Mouse (Mus musculus) left cerebral cortex, adult 18-20 months (tissue): ENCODE results near the gene Rab44. TPM values are rescaled to one million over a fixed set of nuclear protein-coding genes. Genes with fewer than 3 reads are reported as not detected.
"Not testable (repeated sequence)": the region's sequence is repeated elsewhere in the genome, so short reads cannot be mapped to it uniquely, and the experiment has no call there.

Experiments used
- DNase-seq, 2 experiments: peaks; one replicate each; pipeline ENCODE4 v3.0.0; 2021 to 2022; ENCODE audit warnings: low spot score in 2 of 2, mixed read lengths in 1 of 2
- total RNA-seq, 2 experiments: library from RNA; stranded (reverse); gene quantifications; 2 replicates each; pipeline ENCODE4 v1.2.3; 2021

The Rab44 gene
- total RNA-seq, 2 experiments from 2014 or later, result not detected

- DNase-seq, result no peak
Observed at GRCm38 (mm10) chr17:29090776-29091175, 23.2 kb upstream of the Rab44 start, which contains the start of gene Cdkn1a. TSS of gene Cdkn1a (plus strand) at chr17:29090976.

GRCm38 (mm10) chr17:29091348-29091944, 22.5 kb upstream of the Rab44 start:
- DNase-seq, result no peak

- DNase-seq, result no peak
Observed at GRCm38 (mm10) chr17:29092497-29092896, 21.4 kb upstream of the Rab44 start.

GRCm38 (mm10) chr17:29093110-29093952, 20.6 kb upstream of the Rab44 start:
- DNase-seq, result peak; percentile 80 to 81

- DNase-seq, result no peak
Observed at GRCm38 (mm10) chr17:29093961-29094309, 20.0 kb upstream of the Rab44 start.

GRCm38 (mm10) chr17:29094310-29095181, 19.4 kb upstream of the Rab44 start:
- peak; percentile 49 to 50 for DNase-seq

- peak; percentile 97 to 99 for DNase-seq
Observed at GRCm38 (mm10) chr17:29095201-29095733, 18.7 kb upstream of the Rab44 start.

- no peak for DNase-seq
Observed at GRCm38 (mm10) chr17:29096245-29096644, 17.7 kb upstream of the Rab44 start.

GRCm38 (mm10) chr17:29096851-29097561, 16.9 kb upstream of the Rab44 start:
- DNase-seq, result no peak

- DNase-seq, result no peak
Observed at GRCm38 (mm10) chr17:29098291-29098690, 15.7 kb upstream of the Rab44 start.

- no peak for DNase-seq
Observed at GRCm38 (mm10) chr17:29099076-29099475, 14.9 kb upstream of the Rab44 start.

- DNase-seq, result no peak
Observed at GRCm38 (mm10) chr17:29100627-29101026, 13.3 kb upstream of the Rab44 start.

GRCm38 (mm10) chr17:29110356-29110755, 3.6 kb upstream of the Rab44 start:
- DNase-seq, result not testable (repeated sequence)

GRCm38 (mm10) chr17:29111332-29111731, 2.6 kb upstream of the Rab44 start:
- no peak for DNase-seq

- DNase-seq, result no peak
Observed at GRCm38 (mm10) chr17:29116023-29116422, 2.1 kb downstream of the Rab44 start.

GRCm38 (mm10) chr17:29117006-29117648, 3.2 kb downstream of the Rab44 start:
- DNase-seq, result no peak

GRCm38 (mm10) chr17:29118057-29118456, 4.1 kb downstream of the Rab44 start:
- DNase-seq, result no peak

- no peak for DNase-seq
Observed at GRCm38 (mm10) chr17:29120666-29121065, 6.7 kb downstream of the Rab44 start.

- DNase-seq, result no peak
Observed at GRCm38 (mm10) chr17:29122817-29123216, 8.9 kb downstream of the Rab44 start.

- DNase-seq, result no peak
Observed at GRCm38 (mm10) chr17:29123578-29124174, 9.7 kb downstream of the Rab44 start.
